Mouse (Mus musculus): Measurements from ENCODE around the gene Atp6v0b. TPM values are rescaled to one million over a fixed set of nuclear protein-coding genes. Genes with fewer than 3 reads are reported as not detected.

Gene Atp6v0b
- polyA plus RNA-seq, 1 experiment from 2014 or later, result 333 TPM

Other genes with a start within 250 kb of the Atp6v0b start
- 73.6 and 76.7 TPM in 2 replicates for gene Dmap1, start 205.1 kb downstream of the Atp6v0b start, polyA plus RNA-seq (2015; fragmentation: Nextera tagmentation; extraction: Ambion mirVana)
- gene Gm12845, start 162.9 kb downstream of the Atp6v0b start, polyA plus RNA-seq (2015; fragmentation: Nextera tagmentation; extraction: Ambion mirVana), result not detected in 2 replicates
- gene Klf17, start 121.7 kb downstream of the Atp6v0b start, polyA plus RNA-seq (2015; fragmentation: Nextera tagmentation; extraction: Ambion mirVana), result not detected in 2 replicates
- gene Slc6a9, start 52.8 kb downstream of the Atp6v0b start, polyA plus RNA-seq (2015; fragmentation: Nextera tagmentation; extraction: Ambion mirVana), result 7.8 and 7.9 TPM in 2 replicates
- gene Ccdc24, start 14.8 kb downstream of the Atp6v0b start, polyA plus RNA-seq (2015; fragmentation: Nextera tagmentation; extraction: Ambion mirVana), result 1.2 and 2.1 TPM in 2 replicates
- 28.7 and 32.0 TPM in 2 replicates for gene B4galt2, start 3.8 kb downstream of the Atp6v0b start, polyA plus RNA-seq (2015; fragmentation: Nextera tagmentation; extraction: Ambion mirVana)
- gene Dph2, start 4.7 kb upstream of the Atp6v0b start, polyA plus RNA-seq (2015; fragmentation: Nextera tagmentation; extraction: Ambion mirVana), result 27.3 and 28.5 TPM in 2 replicates
- gene Ipo13, start 27.7 kb upstream of the Atp6v0b start, polyA plus RNA-seq (2015; fragmentation: Nextera tagmentation; extraction: Ambion mirVana), result 60.5 and 70.6 TPM in 2 replicates
- 0.21 and 0.31 TPM in 2 replicates for gene Artn, start 42.4 kb upstream of the Atp6v0b start, polyA plus RNA-seq (2015; fragmentation: Nextera tagmentation; extraction: Ambion mirVana)
- 9.2 and 10.5 TPM in 2 replicates for gene St3gal3, start 247.6 kb upstream of the Atp6v0b start, polyA plus RNA-seq (2015; fragmentation: Nextera tagmentation; extraction: Ambion mirVana)

Measured in forebrain, embryonic 13.5 days (tissue).